Mouse (Mus musculus) stomach, postnatal 0 days (tissue): Measurements from ENCODE around the gene Opcml.

ENCODE experiments used
- CTCF ChIP-seq: IDR thresholded peaks from 2 replicates; pipeline ENCODE4 v1.5.1; 2016; ENCODE audit warnings: antibody characterized with exemption, low read depth, mild to moderate bottlenecking, moderate library complexity
- EP300 ChIP-seq: optimal IDR thresholded peaks from 2 replicates; pipeline ENCODE3; 2016; ENCODE audit warnings: antibody characterized with exemption

GRCm38 (mm10) chr9:27781291-27781993 is 9.1 kb upstream of the Opcml start:
- no peak for TF ChIP-seq CTCF
- TF ChIP-seq EP300 = no peak
